Mouse (Mus musculus): Measurements from ENCODE around the gene Tas2r143.

DNA sequence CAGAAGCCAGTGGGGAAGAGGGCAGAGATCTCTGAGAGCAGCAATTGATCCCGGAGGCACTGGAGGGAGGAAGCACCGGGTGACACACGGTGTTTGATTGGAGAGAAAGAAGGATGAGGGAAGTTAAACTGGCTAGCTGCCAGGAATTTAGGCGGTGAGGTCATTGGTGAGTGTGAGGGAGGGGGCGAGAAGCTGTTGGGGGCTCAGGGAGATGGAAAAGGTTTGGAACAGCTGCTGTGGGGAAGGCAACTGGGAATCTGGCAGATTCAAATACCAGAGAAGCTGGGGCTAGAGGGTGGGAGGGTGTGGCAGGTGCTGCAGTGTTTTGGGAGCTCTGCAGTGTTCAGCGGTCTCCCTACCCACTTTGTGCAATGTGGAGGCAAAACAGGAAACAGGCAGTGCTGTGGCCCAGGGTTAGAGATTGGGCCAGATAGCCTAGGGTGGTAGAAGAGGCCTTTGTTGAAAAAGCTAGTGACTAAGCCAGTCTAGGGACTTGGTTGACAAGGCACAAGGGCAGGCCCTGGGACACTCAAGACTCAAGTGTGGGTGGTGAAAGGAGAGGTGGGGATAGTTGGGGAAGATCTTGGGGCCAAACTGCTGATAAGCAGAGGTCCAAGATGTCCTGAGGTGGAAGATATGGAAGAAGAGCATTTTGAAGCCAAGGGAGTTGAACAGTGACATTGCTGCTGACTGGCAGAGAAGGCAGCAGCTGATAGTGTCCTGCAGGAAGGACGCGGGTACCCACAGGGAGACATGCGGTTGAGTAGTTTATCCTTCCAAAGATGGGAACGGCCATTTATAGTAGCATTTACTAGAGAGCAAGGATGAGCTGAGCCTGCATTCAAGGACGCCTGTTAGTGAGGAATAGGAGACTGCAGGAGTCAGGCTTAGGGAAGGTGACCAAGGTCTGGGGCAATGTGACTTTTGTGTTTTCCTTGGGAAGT, 45.7 kb upstream of the Tas2r143 start:
- TF ChIP-seq GATA1 (IDR thresholded peaks at IDR 0.05; ENCODE audit: low read length) = no peak
- no peak for TF ChIP-seq TAL1 (IDR thresholded peaks at IDR 0.05; ENCODE audit: low read length)
